Mouse (Mus musculus): Measurements from ENCODE around the gene Wdr44. TPM values are rescaled to one million over a fixed set of nuclear protein-coding genes. Genes with fewer than 3 reads are reported as not detected.
A peak's percentile ranks its signal among the peaks of the same experiment; 100 is the strongest.

Gene Wdr44
- polyA plus RNA-seq (2014; fragmentation: Nextera tagmentation; extraction: Ambion mirVana) = 16.8 and 18.8 TPM in 2 replicates

GRCm38 (mm10) chrX:23692722-23693442 lies at the start of gene Wdr44:
TSS of gene Wdr44 (plus strand) at chrX:23693051.
- 7% methylated on average over 36 of the region's 51 CpGs for WGBS
- no peaks in the 10 kb centered on the region for H3K9me3 ChIP-seq (ENCODE audit: control insufficient read depth, low read length)
- ATAC-seq (ENCODE audit: low read depth) = peak; percentile 100

GRCm38 (mm10) chrX:23648371-23648770 lies 44.5 kb upstream of the Wdr44 start:
- Histone ChIP-seq H3K9me3 (ENCODE audit: control insufficient read depth, low read length) (no peaks in the 10 kb centered on the region), H3K9ac (ENCODE audit: low read depth, low read length) (no peak overlapping the region), H3K4me2 (ENCODE audit: low read depth, low read length) (no peak overlapping the region), H3K4me1 (ENCODE audit: control insufficient read depth, insufficient read depth, low read length) (no peaks in the 10 kb centered on the region), H3K27me3 (replicated peaks; ENCODE audit: control insufficient read depth, insufficient read depth, low read length) (no peaks in the 10 kb centered on the region), H3K4me3 (ENCODE audit: low read depth, low read length) (no peak overlapping the region), H3K27ac (replicated peaks; ENCODE audit: low read depth, low read length) (no peak overlapping the region), H3K36me3 (ENCODE audit: control insufficient read depth, insufficient read depth, low read length) (no peaks in the 10 kb centered on the region)
- 85% methylated on average over 1 of the region's 1 CpGs for WGBS
- ATAC-seq (ENCODE audit: low read depth) (no peak), DNase-seq (ENCODE audit: low spot score) (no peak)

More at GRCm38 (mm10) chrX:23692722-23693442, at the start of gene Wdr44:
- peak within 1 kb of the TSS; percentile 61 for H3K4me3 ChIP-seq (ENCODE audit: low read depth, low read length)
- H3K4me2 ChIP-seq (ENCODE audit: low read depth, low read length) = peak within 1 kb of the TSS; percentile 58
- no peaks in the 10 kb centered on the region for H3K4me1 ChIP-seq (ENCODE audit: control insufficient read depth, insufficient read depth, low read length)
- peak within 1 kb of the TSS; percentile 81 for H3K27ac ChIP-seq (replicated peaks; ENCODE audit: low read depth, low read length)
- no peaks in the 10 kb centered on the region for H3K27me3 ChIP-seq (replicated peaks; ENCODE audit: control insufficient read depth, insufficient read depth, low read length)
- H3K36me3 ChIP-seq (ENCODE audit: control insufficient read depth, insufficient read depth, low read length) = no peaks in the 10 kb centered on the region
- DNase-seq (ENCODE audit: low spot score) = peak; percentile 96
- peak within 1 kb of the TSS; percentile 72 for H3K9ac ChIP-seq (ENCODE audit: low read depth, low read length)

- ATAC-seq (ENCODE audit: low read depth) (no peak), DNase-seq (ENCODE audit: low spot score) (no peak)
- 70% methylated on average over 1 of the region's 1 CpGs for WGBS
- Histone ChIP-seq H3K36me3 (ENCODE audit: control insufficient read depth, insufficient read depth, low read length) (no peaks in the 10 kb centered on the region), H3K4me2 (ENCODE audit: low read depth, low read length) (no peak overlapping the region), H3K27me3 (replicated peaks; ENCODE audit: control insufficient read depth, insufficient read depth, low read length) (no peaks in the 10 kb centered on the region), H3K9me3 (ENCODE audit: control insufficient read depth, low read length) (no peaks in the 10 kb centered on the region), H3K4me3 (ENCODE audit: low read depth, low read length) (no peak overlapping the region), H3K4me1 (ENCODE audit: control insufficient read depth, insufficient read depth, low read length) (no peaks in the 10 kb centered on the region), H3K9ac (ENCODE audit: low read depth, low read length) (no peak overlapping the region), H3K27ac (replicated peaks; ENCODE audit: low read depth, low read length) (no peak overlapping the region)
Measured at GRCm38 (mm10) chrX:23662216-23662615, 30.6 kb upstream of the Wdr44 start.

- Histone ChIP-seq H3K4me2 (ENCODE audit: low read depth, low read length) (no peak overlapping the region), H3K36me3 (ENCODE audit: control insufficient read depth, insufficient read depth, low read length) (no peaks in the 10 kb centered on the region), H3K27me3 (replicated peaks; ENCODE audit: control insufficient read depth, insufficient read depth, low read length) (no peaks in the 10 kb centered on the region), H3K4me3 (ENCODE audit: low read depth, low read length) (no peak overlapping the region), H3K4me1 (ENCODE audit: control insufficient read depth, insufficient read depth, low read length) (no peaks in the 10 kb centered on the region), H3K9ac (ENCODE audit: low read depth, low read length) (no peak overlapping the region), H3K27ac (replicated peaks; ENCODE audit: low read depth, low read length) (no peak overlapping the region), H3K9me3 (ENCODE audit: control insufficient read depth, low read length) (no peaks in the 10 kb centered on the region)
- DNase-seq (ENCODE audit: low spot score) (no peak), ATAC-seq (ENCODE audit: low read depth) (no peak)
- WGBS = 67% methylated on average over 2 of the region's 2 CpGs
Measured at GRCm38 (mm10) chrX:23673193-23673592, 19.7 kb upstream of the Wdr44 start.

GRCm38 (mm10) chrX:23675450-23675849 lies 17.4 kb upstream of the Wdr44 start:
- no peaks in the 10 kb centered on the region for H3K9me3 ChIP-seq (ENCODE audit: control insufficient read depth, low read length)
- 70% methylated on average over 1 of the region's 1 CpGs for WGBS
- ATAC-seq (ENCODE audit: low read depth) (no peak), DNase-seq (ENCODE audit: low spot score) (no peak)
- no peaks in the 10 kb centered on the region for H3K27me3 ChIP-seq (replicated peaks; ENCODE audit: control insufficient read depth, insufficient read depth, low read length)
- no peak overlapping the region for H3K27ac ChIP-seq (replicated peaks; ENCODE audit: low read depth, low read length)
- no peak overlapping the region for H3K9ac ChIP-seq (ENCODE audit: low read depth, low read length)
- no peak overlapping the region for H3K4me2 ChIP-seq (ENCODE audit: low read depth, low read length)
- no peaks in the 10 kb centered on the region for H3K4me1 ChIP-seq (ENCODE audit: control insufficient read depth, insufficient read depth, low read length)
- H3K4me3 ChIP-seq (ENCODE audit: low read depth, low read length) = no peak overlapping the region
- H3K36me3 ChIP-seq (ENCODE audit: control insufficient read depth, insufficient read depth, low read length) = no peaks in the 10 kb centered on the region

- no peaks in the 10 kb centered on the region for H3K36me3 ChIP-seq (ENCODE audit: control insufficient read depth, insufficient read depth, low read length)
- ATAC-seq (ENCODE audit: low read depth) (no peak), DNase-seq (ENCODE audit: low spot score) (peak; percentile 11)
- H3K9ac ChIP-seq (ENCODE audit: low read depth, low read length) = no peak overlapping the region
- H3K27me3 ChIP-seq (replicated peaks; ENCODE audit: control insufficient read depth, insufficient read depth, low read length) = no peaks in the 10 kb centered on the region
- no peaks in the 10 kb centered on the region for H3K4me1 ChIP-seq (ENCODE audit: control insufficient read depth, insufficient read depth, low read length)
- WGBS = 75% methylated on average over 2 of the region's 2 CpGs
- H3K4me2 ChIP-seq (ENCODE audit: low read depth, low read length) = no peak overlapping the region
- no peak overlapping the region for H3K4me3 ChIP-seq (ENCODE audit: low read depth, low read length)
- no peaks in the 10 kb centered on the region for H3K9me3 ChIP-seq (ENCODE audit: control insufficient read depth, low read length)
- no peak overlapping the region for H3K27ac ChIP-seq (replicated peaks; ENCODE audit: low read depth, low read length)
Measured at GRCm38 (mm10) chrX:23676583-23676982, 16.3 kb upstream of the Wdr44 start.

GRCm38 (mm10) chrX:23677511-23677910 lies 15.3 kb upstream of the Wdr44 start:
- H3K4me1 ChIP-seq (ENCODE audit: control insufficient read depth, insufficient read depth, low read length) = no peaks in the 10 kb centered on the region
- H3K4me3 ChIP-seq (ENCODE audit: low read depth, low read length) = no peak overlapping the region
- H3K9ac ChIP-seq (ENCODE audit: low read depth, low read length) = no peak overlapping the region
- ATAC-seq (ENCODE audit: low read depth) = no peak
- WGBS = 60% methylated on average over 2 of the region's 2 CpGs
- H3K36me3 ChIP-seq (ENCODE audit: control insufficient read depth, insufficient read depth, low read length) = no peaks in the 10 kb centered on the region
- no peak for DNase-seq (ENCODE audit: low spot score)
- H3K27ac ChIP-seq (replicated peaks; ENCODE audit: low read depth, low read length) = no peak overlapping the region
- no peaks in the 10 kb centered on the region for H3K9me3 ChIP-seq (ENCODE audit: control insufficient read depth, low read length)
- H3K4me2 ChIP-seq (ENCODE audit: low read depth, low read length) = no peak overlapping the region
- H3K27me3 ChIP-seq (replicated peaks; ENCODE audit: control insufficient read depth, insufficient read depth, low read length) = no peaks in the 10 kb centered on the region

- ATAC-seq (ENCODE audit: low read depth) (no peak), DNase-seq (ENCODE audit: low spot score) (no peak)
- H3K4me2 ChIP-seq (ENCODE audit: low read depth, low read length) = peak overlapping the region; percentile 58
- no peaks in the 10 kb centered on the region for H3K4me1 ChIP-seq (ENCODE audit: control insufficient read depth, insufficient read depth, low read length)
- H3K27ac ChIP-seq (replicated peaks; ENCODE audit: low read depth, low read length) = no peak overlapping the region
- H3K4me3 ChIP-seq (ENCODE audit: low read depth, low read length) = peak overlapping the region; percentile 61
- H3K9ac ChIP-seq (ENCODE audit: low read depth, low read length) = peak overlapping the region; percentile 46; the same call in 1 of the 2 replicates
- H3K36me3 ChIP-seq (ENCODE audit: control insufficient read depth, insufficient read depth, low read length) = no peaks in the 10 kb centered on the region
- H3K9me3 ChIP-seq (ENCODE audit: control insufficient read depth, low read length) = no peaks in the 10 kb centered on the region
- H3K27me3 ChIP-seq (replicated peaks; ENCODE audit: control insufficient read depth, insufficient read depth, low read length) = no peaks in the 10 kb centered on the region
- WGBS = 21% methylated on average over 5 of the region's 5 CpGs
Measured at GRCm38 (mm10) chrX:23692336-23692721, 522 bp upstream of the Wdr44 start.

All from embryonic facial prominence, embryonic 14.5 days (tissue).